Mouse (Mus musculus): ENCODE data around the gene Lrrc4c.

The Lrrc4c gene

GRCm38 (mm10) chr2:97604688-97605215 is 1286.8 kb downstream of the Lrrc4c start:
- DNase-seq (ENCODE audit: low spot score in 2 of 2) = no peak

- no peak for DNase-seq (ENCODE audit: low spot score in 2 of 2)
Measured at GRCm38 (mm10) chr2:97609436-97609835, 1291.5 kb downstream of the Lrrc4c start.

GRCm38 (mm10) chr2:97610566-97610965 is 1292.6 kb downstream of the Lrrc4c start:
- no peak for DNase-seq (ENCODE audit: low spot score in 2 of 2)

- no peak for DNase-seq (ENCODE audit: low spot score in 2 of 2)
Measured at GRCm38 (mm10) chr2:97614724-97615123, 1296.8 kb downstream of the Lrrc4c start.

- DNase-seq (ENCODE audit: low spot score in 2 of 2) = no peak
Measured at GRCm38 (mm10) chr2:97618589-97618988, 1300.6 kb downstream of the Lrrc4c start.

- no peak for DNase-seq (ENCODE audit: low spot score in 2 of 2)
Measured at GRCm38 (mm10) chr2:97639941-97640340, 1322.0 kb downstream of the Lrrc4c start.

GRCm38 (mm10) chr2:97641661-97642060 is 1323.7 kb downstream of the Lrrc4c start:
- DNase-seq (ENCODE audit: low spot score in 2 of 2) = no peak

GRCm38 (mm10) chr2:97652711-97653110 is 1334.7 kb downstream of the Lrrc4c start:
- DNase-seq (ENCODE audit: low spot score in 2 of 2) = no peak
